ENCODE assay signal across 15 mouse cellular contexts in the genomic region with DNA sequence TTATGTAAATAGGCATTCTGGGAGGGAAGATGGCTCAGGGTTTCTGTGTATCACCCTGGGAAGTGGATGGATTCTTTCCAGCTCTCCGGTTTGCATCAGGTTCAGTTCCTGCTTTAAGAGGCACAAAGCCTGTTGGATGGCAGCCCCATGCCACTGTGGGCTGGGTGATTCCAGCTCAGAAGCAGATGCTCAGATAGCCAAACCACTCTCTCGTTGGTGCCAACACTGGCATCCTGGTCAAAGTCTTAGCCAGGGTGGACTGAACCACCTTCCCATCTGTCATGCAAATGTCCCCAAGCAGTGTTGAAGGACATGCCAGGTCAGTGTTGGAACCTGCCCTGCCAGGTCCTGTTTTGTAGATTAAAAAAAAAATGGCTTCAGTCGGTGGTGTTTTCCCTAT. TPM values are rescaled to one million over a fixed set of nuclear protein-coding genes. Genes with fewer than 3 reads are reported as not detected.
A peak's percentile ranks its signal among the peaks of the same experiment; 100 is the strongest.
DNase-seq lines count a peak whose midpoint lies in the region; ATAC-seq lines count a peak whose summit lies in the region.
"Had no signal": no experiment of that assay in that cellular context is flagged by ENCODE, and none has a peak within 500 bp of the region (broad histone marks: within the 10 kb centered on the region; RNA-seq: fewer than 3 reads in every experiment).

No protein-coding gene starts in this region.

- H3K36me3 ChIP-seq in hindbrain, embryonic 16.5 days (ENCODE audit: control insufficient read depth, insufficient read depth, low read length): no peaks in the 10 kb centered on the region
- no peaks in the 10 kb centered on the region for H3K36me3 ChIP-seq in hindbrain, embryonic 10.5 days
- peaks cover 4% of the 10 kb centered on the region; the same call in 1 of the 2 replicates for H3K36me3 ChIP-seq in midbrain, embryonic 16.5 days (ENCODE audit: control insufficient read depth, insufficient read depth, low read length)
- no peaks in the 10 kb centered on the region for H3K36me3 ChIP-seq in midbrain, embryonic 11.5 days (ENCODE audit: control insufficient read depth, insufficient read depth, low read length)
- no peaks in the 10 kb centered on the region for H3K36me3 ChIP-seq in embryonic facial prominence, embryonic 10.5 days (replicated peaks)
- H3K36me3 ChIP-seq: forebrain, embryonic 15.5 days had no signal

- no peaks in the 10 kb centered on the region for H3K9me3 ChIP-seq in hindbrain, embryonic 16.5 days (ENCODE audit: control insufficient read depth, low read length)
- H3K9me3 ChIP-seq in hindbrain, embryonic 10.5 days: no peaks in the 10 kb centered on the region
- H3K9me3 ChIP-seq in midbrain, embryonic 16.5 days (replicated peaks; ENCODE audit: control insufficient read depth, low read length, poor library complexity, severe bottlenecking): no peaks in the 10 kb centered on the region
- H3K9me3 ChIP-seq in midbrain, embryonic 11.5 days (ENCODE audit: control insufficient read depth, low read length): no peaks in the 10 kb centered on the region
- H3K9me3 ChIP-seq in embryonic facial prominence, embryonic 10.5 days: no peaks in the 10 kb centered on the region
- H3K9me3 ChIP-seq: forebrain, embryonic 15.5 days had no signal

- WGBS in hindbrain, embryonic 16.5 days: 36% methylated on average over 3 of the region's 3 CpGs
- WGBS in hindbrain, embryonic 10.5 days: 78% methylated on average over 3 of the region's 3 CpGs
- WGBS in midbrain, embryonic 16.5 days: 54% methylated on average over 3 of the region's 3 CpGs
- 69% methylated on average over 3 of the region's 3 CpGs for WGBS in midbrain, embryonic 11.5 days
- 78% methylated on average over 3 of the region's 3 CpGs for WGBS in embryonic facial prominence, embryonic 10.5 days

- H3K4me1 ChIP-seq in hindbrain, embryonic 16.5 days (ENCODE audit: control insufficient read depth, insufficient read depth, low read depth, low read length): no peaks in the 10 kb centered on the region; the same call in 1 of the 2 replicates
- 0 out of 2 replicates have a peak, but pooled peaks cover 4% of the 10 kb centered on the region for H3K4me1 ChIP-seq in hindbrain, embryonic 10.5 days (replicated peaks)
- H3K4me1 ChIP-seq in midbrain, embryonic 16.5 days (ENCODE audit: control insufficient read depth, insufficient read depth, low read length): no peaks in the 10 kb centered on the region
- no peaks in the 10 kb centered on the region for H3K4me1 ChIP-seq in midbrain, embryonic 11.5 days (ENCODE audit: control insufficient read depth, insufficient read depth, low read length)
- no peaks in the 10 kb centered on the region for H3K4me1 ChIP-seq in embryonic facial prominence, embryonic 10.5 days

- H3K27ac ChIP-seq in hindbrain, embryonic 16.5 days (ENCODE audit: low read depth, low read length): no peak overlapping the region
- H3K27ac ChIP-seq in hindbrain, embryonic 10.5 days: no peak overlapping the region
- no peak overlapping the region for H3K27ac ChIP-seq in midbrain, embryonic 16.5 days (ENCODE audit: low read length)
- no peak overlapping the region for H3K27ac ChIP-seq in midbrain, embryonic 11.5 days (ENCODE audit: low read depth, low read length)
- no peak overlapping the region for H3K27ac ChIP-seq in embryonic facial prominence, embryonic 10.5 days (replicated peaks)
- H3K27ac ChIP-seq: forebrain, embryonic 15.5 days; layer of hippocampus, adult 2 months; left cerebral cortex, adult 2 months; macrophage had no signal

- no peak overlapping the region for H3K4me2 ChIP-seq in hindbrain, embryonic 16.5 days (ENCODE audit: low read length)
- no peak overlapping the region for H3K4me2 ChIP-seq in midbrain, embryonic 16.5 days (ENCODE audit: low read length)
- no peak overlapping the region for H3K4me2 ChIP-seq in midbrain, embryonic 11.5 days
- H3K4me2 ChIP-seq: forebrain, embryonic 15.5 days had no signal

- no peaks in the 10 kb centered on the region for H3K27me3 ChIP-seq in hindbrain, embryonic 16.5 days (replicated peaks; ENCODE audit: control insufficient read depth, insufficient read depth, low read length)
- no peaks in the 10 kb centered on the region for H3K27me3 ChIP-seq in hindbrain, embryonic 10.5 days (ENCODE audit: insufficient read depth, poor library complexity, severe bottlenecking)
- no peaks in the 10 kb centered on the region for H3K27me3 ChIP-seq in midbrain, embryonic 16.5 days (ENCODE audit: control insufficient read depth, insufficient read depth, low read depth, low read length)
- no peaks in the 10 kb centered on the region for H3K27me3 ChIP-seq in midbrain, embryonic 11.5 days (ENCODE audit: control insufficient read depth, insufficient read depth, low read length)
- H3K27me3 ChIP-seq in embryonic facial prominence, embryonic 10.5 days (replicated peaks; ENCODE audit: low read depth, poor library complexity, severe bottlenecking): no peaks in the 10 kb centered on the region
- H3K27me3 ChIP-seq: forebrain, embryonic 15.5 days had no signal

- H3K9ac ChIP-seq in hindbrain, embryonic 16.5 days (ENCODE audit: low read depth, low read length): no peak overlapping the region
- no peak overlapping the region for H3K9ac ChIP-seq in midbrain, embryonic 16.5 days (ENCODE audit: low read depth, low read length)
- H3K9ac ChIP-seq in midbrain, embryonic 11.5 days (ENCODE audit: low read length): no peak overlapping the region
- H3K9ac ChIP-seq: forebrain, embryonic 15.5 days had no signal

- DNase-seq in hindbrain, embryonic 10.5 days (ENCODE audit: low spot score): no peak
- DNase-seq in midbrain, embryonic 11.5 days (ENCODE audit: low spot score, missing footprints): no peak
- peak; percentile 93 for DNase-seq in cerebellum, adult 9-11 months
- no peak for DNase-seq in embryonic facial prominence, embryonic 10.5 days (ENCODE audit: low spot score)
- DNase-seq: gastrocnemius, postnatal 14 days; lung, adult 18-20 months; right cerebral cortex, postnatal 14 days had no signal

- H3K4me3 ChIP-seq in hindbrain, embryonic 16.5 days (ENCODE audit: low read length): no peak overlapping the region
- H3K4me3 ChIP-seq in hindbrain, embryonic 10.5 days: no peak overlapping the region
- no peak overlapping the region for H3K4me3 ChIP-seq in midbrain, embryonic 16.5 days (ENCODE audit: low read depth, low read length)
- H3K4me3 ChIP-seq in midbrain, embryonic 11.5 days (ENCODE audit: low read depth, low read length): no peak overlapping the region
- H3K4me3 ChIP-seq in embryonic facial prominence, embryonic 10.5 days: no peak overlapping the region
- H3K4me3 ChIP-seq: forebrain, embryonic 15.5 days; layer of hippocampus, adult 2 months; left cerebral cortex, adult 2 months had no signal

- ATAC-seq in hindbrain, embryonic 16.5 days: peak; percentile 78
- ATAC-seq in midbrain, embryonic 16.5 days: peak; percentile 25; the same call in 1 of the 2 replicates
- no peak for ATAC-seq in midbrain, embryonic 11.5 days (ENCODE audit: low FRiP score)
- no peak for ATAC-seq in activated CD4-positive, CD25-positive, alpha-beta regulatory T cell, adult 4 months
- ATAC-seq: forebrain, embryonic 15.5 days; inflammation-experienced regulatory T-cells, adult 6 months had no signal

RNA-seq across cellular contexts. Expression of gene Fgf9, which starts 42.0 kb away (rescaled TPM):
- 25.8 and 31.8 TPM in 2 replicates for polyA plus RNA-seq in hindbrain, embryonic 16.5 days (2015; fragmentation: Nextera tagmentation; extraction: Ambion mirVana)
- polyA plus RNA-seq in hindbrain, embryonic 10.5 days (2016; fragmentation: Nextera tagmentation; extraction: Ambion mirVana): 2.8 and 4.4 TPM in 2 replicates
- polyA plus RNA-seq in midbrain, embryonic 16.5 days (2015; fragmentation: Nextera tagmentation; extraction: Ambion mirVana): 24.4 and 26.1 TPM in 2 replicates
- 1.8 and 2.0 TPM in 2 replicates for polyA plus RNA-seq in midbrain, embryonic 11.5 days (2014; fragmentation: Nextera tagmentation; extraction: Ambion mirVana)
- 5.7 and 6.5 TPM in 2 replicates for polyA plus RNA-seq in embryonic facial prominence, embryonic 10.5 days (2016; fragmentation: Nextera tagmentation; extraction: Ambion mirVana)
- under 1 TPM in 1 of 2 experiments, not detected in 1; 0.29 TPM for polyA plus RNA-seq in activated CD4-positive, CD25-positive, alpha-beta regulatory T cell, adult 4 months (2017; shearing (Covaris generic))
- polyA plus RNA-seq: inflammation-experienced regulatory T-cells, adult 6 months had no signal

Comparison
In these comparisons a context has a peak if more than half of its experiments do, and no peak if none do; other contexts are left out.
1. ATAC-seq: peak in hindbrain, embryonic 16.5 days (single experiment) and midbrain, embryonic 16.5 days (single experiment); none in midbrain, embryonic 11.5 days (single experiment) and activated CD4-positive, CD25-positive, alpha-beta regulatory T cell, adult 4 months (single experiment).